Mouse (Mus musculus) CD4-positive, CD25-positive, alpha-beta regulatory T cell (primary cell): ENCODE measurements around the gene Arl5a. TPM values are rescaled to one million over a fixed set of nuclear protein-coding genes. Genes with fewer than 3 reads are reported as not detected.

ENCODE experiments used
- polyA plus RNA-seq: library from polyadenylated mRNA; unstranded; fragments of 100-300 nt; shearing (Covaris generic); gene quantifications from one replicate; pipeline ENCODE4 v1.2.1, GENCODE M21; 2017

Arl5a gene
- polyA plus RNA-seq = 65.8 TPM

DNA sequence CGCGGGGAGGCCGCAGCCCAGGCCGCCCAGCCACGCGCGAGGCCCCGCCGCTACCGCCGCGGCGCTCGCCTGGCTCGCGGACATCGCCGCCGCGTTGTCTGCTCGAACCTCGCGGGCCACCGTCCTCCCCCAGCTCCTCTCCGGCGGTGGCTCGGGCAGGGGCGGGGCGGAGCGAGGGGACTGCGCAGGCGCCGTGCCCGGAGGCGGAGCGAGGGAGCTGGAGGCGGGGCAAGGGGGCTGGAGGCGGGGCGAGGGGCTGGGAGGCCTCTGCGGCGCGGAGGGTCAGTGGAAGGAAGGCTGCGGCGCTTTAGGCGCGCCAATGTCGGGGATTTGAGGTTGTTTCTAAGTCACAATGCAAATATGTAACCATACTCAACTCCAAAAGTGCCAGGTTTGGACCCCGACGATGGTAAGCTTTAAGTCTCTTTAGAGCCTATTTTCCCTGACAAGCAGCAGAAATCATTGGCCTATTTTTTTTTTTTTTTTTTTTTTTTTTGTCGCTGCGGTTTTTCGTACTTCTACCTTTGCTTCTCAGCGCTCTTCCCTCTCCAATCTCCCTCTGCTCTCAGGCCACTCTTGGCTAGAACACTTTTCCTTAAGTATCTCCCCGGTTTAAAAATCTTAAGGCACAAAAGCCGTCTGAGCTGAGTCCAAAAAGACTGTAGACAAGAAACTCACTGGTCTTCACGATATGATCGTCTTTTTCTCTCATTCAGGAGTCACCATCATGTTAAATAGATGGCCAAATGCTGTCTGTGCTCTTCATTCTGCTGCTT is at the start of gene Arl5a:
Arl5a (minus strand) TSS at position 155 of the 776 bp plus-strand sequence.

DNA sequence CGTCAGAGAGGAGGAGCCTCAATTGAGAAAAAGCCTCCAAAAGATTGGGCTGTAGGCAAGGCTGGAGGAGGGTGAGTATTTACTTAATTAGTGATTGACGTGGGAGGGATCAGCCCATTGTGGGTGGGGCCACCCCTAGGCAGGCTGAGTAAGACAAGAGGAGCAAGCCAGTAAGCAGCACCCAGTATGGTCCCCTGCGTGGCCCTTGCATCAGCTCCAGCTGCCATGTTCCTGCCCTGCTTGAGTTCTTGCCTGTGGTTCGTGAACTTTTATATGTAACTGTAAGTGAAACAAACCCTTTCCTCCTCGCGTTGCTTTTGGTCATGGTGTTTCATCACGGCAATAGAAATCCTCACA is 46.3 kb downstream of the Arl5a start, which contains the start of gene Neb:
Neb (minus strand) TSS at position 27 of the 357 bp plus-strand sequence.

Other genes with a start within 250 kb of the Arl5a start
- gene Neb, start 46.4 kb downstream of the Arl5a start, polyA plus RNA-seq = 11.0 TPM